Mouse (Mus musculus) right cerebral cortex, postnatal 25 days (tissue): ENCODE measurements around the gene Krtap4-1.

ENCODE experiments used
- DNase-seq: peaks from one replicate; pipeline ENCODE4 v3.0.0; 2022

Krtap4-1 gene

DNA sequence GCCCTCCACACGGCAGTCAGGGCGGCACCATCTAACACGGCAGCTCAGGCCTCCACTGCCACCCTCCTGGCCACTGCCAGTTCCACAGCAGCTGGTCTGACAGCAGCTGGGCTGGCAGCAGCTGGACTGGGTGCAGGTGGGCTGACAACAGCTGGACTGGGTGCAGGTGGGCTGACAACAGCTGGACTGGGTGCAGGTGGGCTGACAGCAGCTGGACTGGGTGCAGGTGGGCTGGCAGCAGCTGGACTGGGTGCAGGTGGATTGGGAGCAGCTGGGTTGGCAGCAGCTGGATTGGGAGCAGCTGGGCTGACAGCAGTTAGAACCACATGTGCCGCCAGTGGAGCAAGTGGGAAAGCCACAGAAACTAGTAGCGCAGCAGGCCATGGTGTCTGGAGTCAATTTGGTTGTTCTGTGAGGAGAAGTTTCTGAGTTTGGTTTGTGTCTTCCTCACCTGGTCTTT is 44.8 kb downstream of the Krtap4-1 start, which contains the start of gene Krtap1-4:
Gene Krtap1-4 (minus strand): TSS at position 410 of the 460 bp plus-strand sequence.
- no peak for DNase-seq

GRCm38 (mm10) chr11:99581564-99581963 is 46.5 kb downstream of the Krtap4-1 start:
- DNase-seq = no peak

DNA sequence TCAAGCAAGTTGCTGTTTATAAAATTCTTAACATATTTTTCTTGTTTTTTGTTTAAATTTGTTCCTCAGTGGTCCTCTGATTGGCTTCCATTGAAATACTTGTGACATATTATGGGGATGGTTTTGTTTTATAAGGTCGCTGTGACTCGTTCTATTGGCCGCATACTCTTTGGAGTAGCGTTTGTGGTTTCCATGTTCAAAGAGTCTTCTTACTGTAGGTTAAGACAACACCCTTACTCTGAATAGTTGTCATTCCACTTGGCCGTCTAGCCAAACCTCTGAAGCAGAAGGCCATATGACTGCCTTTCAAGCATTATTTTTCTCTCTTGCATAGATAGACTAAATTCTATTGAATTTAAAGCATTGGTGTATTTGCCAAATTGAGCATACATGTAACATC is 47.0 kb downstream of the Krtap4-1 start:
- DNase-seq = no peak

GRCm38 (mm10) chr11:99580636-99581035 is 47.4 kb downstream of the Krtap4-1 start, which contains the start of gene Krtap1-5:
Gene Krtap1-5 (minus strand): TSS chr11:99581016.
- DNase-seq = no peak
